Mouse (Mus musculus): ENCODE measurements around the gene Txnrd3. TPM values are rescaled to one million over a fixed set of nuclear protein-coding genes. Genes with fewer than 3 reads are reported as not detected.

Gene Txnrd3
- polyA plus RNA-seq, 1 experiment from 2014 or later, result 8.4 TPM

GRCm38 (mm10) chr6:89628045-89628785 lies 15.6 kb upstream of the Txnrd3 start:
- Histone ChIP-seq H3K4me2 (replicated peaks) (no peak overlapping the region), H3K27ac (replicated peaks) (no peak overlapping the region), H3K4me3 (replicated peaks) (no peak overlapping the region), H3K36me3 (no peaks in the 10 kb centered on the region), H3K9ac (no peak overlapping the region), H3K27me3 (no peaks in the 10 kb centered on the region), H3K4me1 (0 out of 2 replicates have a peak, but pooled peaks cover 5% of the 10 kb centered on the region), H3K9me3 (replicated peaks) (no peaks in the 10 kb centered on the region)
- ATAC-seq (ENCODE audit: insufficient number of reproducible peaks, low FRiP score, low TSS enrichment, low read depth), result no peak
- WGBS, result 61% methylated on average over 8 of the region's 8 CpGs

GRCm38 (mm10) chr6:89631809-89632562 lies 11.8 kb upstream of the Txnrd3 start:
- peak overlapping the region; percentile 38 for H3K4me2 ChIP-seq (replicated peaks)
- no peak overlapping the region for H3K4me3 ChIP-seq (replicated peaks)

GRCm38 (mm10) chr6:89633115-89633514 lies 10.7 kb upstream of the Txnrd3 start:
- ATAC-seq (ENCODE audit: insufficient number of reproducible peaks, low FRiP score, low TSS enrichment, low read depth), result no peak
- Histone ChIP-seq H3K27ac (replicated peaks) (no peak overlapping the region), H3K4me1 (peaks cover 12% of the 10 kb centered on the region; the same call in 1 of the 2 replicates), H3K27me3 (no peaks in the 10 kb centered on the region), H3K36me3 (no peaks in the 10 kb centered on the region), H3K4me3 (replicated peaks) (no peak overlapping the region), H3K4me2 (replicated peaks) (no peak overlapping the region), H3K9me3 (replicated peaks) (no peaks in the 10 kb centered on the region), H3K9ac (no peak overlapping the region)
- 65% methylated on average over 7 of the region's 7 CpGs for WGBS

More at GRCm38 (mm10) chr6:89631809-89632562, 11.8 kb upstream of the Txnrd3 start:
- peak; percentile 67 for ATAC-seq (ENCODE audit: insufficient number of reproducible peaks, low FRiP score, low TSS enrichment, low read depth)
- H3K27ac ChIP-seq (replicated peaks), result no peak overlapping the region
- 11% methylated on average over 10 of the region's 10 CpGs for WGBS
- no peaks in the 10 kb centered on the region for H3K27me3 ChIP-seq
- no peaks in the 10 kb centered on the region for H3K9me3 ChIP-seq (replicated peaks)
- H3K36me3 ChIP-seq, result no peaks in the 10 kb centered on the region
- H3K9ac ChIP-seq, result no peak overlapping the region
- H3K4me1 ChIP-seq, result peaks cover 12% of the 10 kb centered on the region; the same call in 1 of the 2 replicates

- Histone ChIP-seq H3K9ac (no peak overlapping the region), H3K27ac (replicated peaks) (no peak overlapping the region), H3K27me3 (no peaks in the 10 kb centered on the region), H3K4me1 (peaks cover 12% of the 10 kb centered on the region; the same call in 1 of the 2 replicates), H3K36me3 (no peaks in the 10 kb centered on the region), H3K4me3 (replicated peaks) (no peak overlapping the region), H3K9me3 (replicated peaks) (no peaks in the 10 kb centered on the region), H3K4me2 (replicated peaks) (no peak overlapping the region)
- WGBS, result 32% methylated on average over 8 of the region's 8 CpGs
- ATAC-seq (ENCODE audit: insufficient number of reproducible peaks, low FRiP score, low TSS enrichment, low read depth), result no peak
These were observed 9.4 kb upstream of the Txnrd3 start for GRCm38 (mm10) chr6:89634400-89634799.

GRCm38 (mm10) chr6:89637977-89638376 lies 5.8 kb upstream of the Txnrd3 start:
- ATAC-seq (ENCODE audit: insufficient number of reproducible peaks, low FRiP score, low TSS enrichment, low read depth), result no peak
- H3K9ac ChIP-seq, result no peak overlapping the region
- peaks cover 7% of the 10 kb centered on the region; the same call in 1 of the 2 replicates for H3K4me1 ChIP-seq
- WGBS, result 78% methylated on average over 4 of the region's 4 CpGs
- H3K4me3 ChIP-seq (replicated peaks), result no peak overlapping the region
- no peak overlapping the region for H3K27ac ChIP-seq (replicated peaks)
- no peaks in the 10 kb centered on the region for H3K9me3 ChIP-seq (replicated peaks)
- H3K27me3 ChIP-seq, result no peaks in the 10 kb centered on the region
- H3K36me3 ChIP-seq, result no peaks in the 10 kb centered on the region
- H3K4me2 ChIP-seq (replicated peaks), result no peak overlapping the region

- H3K27ac ChIP-seq (replicated peaks), result no peak overlapping the region
- no peak overlapping the region for H3K4me3 ChIP-seq (replicated peaks)
- no peaks in the 10 kb centered on the region for H3K9me3 ChIP-seq (replicated peaks)
These were observed 4.8 kb upstream of the Txnrd3 start for GRCm38 (mm10) chr6:89639025-89639424.

GRCm38 (mm10) chr6:89644271-89645075 lies 685 bp downstream of the Txnrd3 start:
- peak; percentile 94 for ATAC-seq (ENCODE audit: insufficient number of reproducible peaks, low FRiP score, low TSS enrichment, low read depth)
- WGBS, result under 1% methylated on average over 41 of the region's 41 CpGs

More at GRCm38 (mm10) chr6:89639025-89639424, 4.8 kb upstream of the Txnrd3 start:
- H3K36me3 ChIP-seq, result no peaks in the 10 kb centered on the region
- no peak for ATAC-seq (ENCODE audit: insufficient number of reproducible peaks, low FRiP score, low TSS enrichment, low read depth)
- no peak overlapping the region for H3K4me2 ChIP-seq (replicated peaks)
- WGBS, result 29% methylated on average over 2 of the region's 2 CpGs
- H3K9ac ChIP-seq, result no peak overlapping the region
- no peaks in the 10 kb centered on the region for H3K27me3 ChIP-seq
- H3K4me1 ChIP-seq, result peaks cover 10% of the 10 kb centered on the region; the same call in 1 of the 2 replicates

GRCm38 (mm10) chr6:89649897-89650296 lies 6.1 kb downstream of the Txnrd3 start:
- H3K27ac ChIP-seq (replicated peaks), result no peak overlapping the region
- H3K4me3 ChIP-seq (replicated peaks), result no peak overlapping the region
- H3K9ac ChIP-seq, result no peak overlapping the region
- H3K9me3 ChIP-seq (replicated peaks), result no peaks in the 10 kb centered on the region
- WGBS, result 87% methylated on average over 8 of the region's 8 CpGs
- H3K36me3 ChIP-seq, result no peaks in the 10 kb centered on the region
- ATAC-seq (ENCODE audit: insufficient number of reproducible peaks, low FRiP score, low TSS enrichment, low read depth), result no peak
- no peaks in the 10 kb centered on the region for H3K27me3 ChIP-seq
- H3K4me1 ChIP-seq, result no peaks in the 10 kb centered on the region
- H3K4me2 ChIP-seq (replicated peaks), result no peak overlapping the region

More at GRCm38 (mm10) chr6:89644271-89645075, 685 bp downstream of the Txnrd3 start:
- Histone ChIP-seq H3K4me3 (replicated peaks) (peak overlapping the region; percentile 59), H3K9ac (peak overlapping the region; percentile 28), H3K9me3 (replicated peaks) (no peaks in the 10 kb centered on the region), H3K4me1 (0 out of 2 replicates have a peak, but pooled peaks cover 3% of the 10 kb centered on the region), H3K4me2 (replicated peaks) (peak overlapping the region; percentile 80), H3K36me3 (no peaks in the 10 kb centered on the region), H3K27ac (replicated peaks) (peak overlapping the region; percentile 81), H3K27me3 (no peaks in the 10 kb centered on the region)

- Histone ChIP-seq H3K27me3 (no peaks in the 10 kb centered on the region), H3K9ac (no peak overlapping the region), H3K4me1 (no peaks in the 10 kb centered on the region), H3K9me3 (replicated peaks) (no peaks in the 10 kb centered on the region), H3K4me3 (replicated peaks) (no peak overlapping the region), H3K4me2 (replicated peaks) (no peak overlapping the region), H3K27ac (replicated peaks) (no peak overlapping the region), H3K36me3 (no peaks in the 10 kb centered on the region)
- no peak for ATAC-seq (ENCODE audit: insufficient number of reproducible peaks, low FRiP score, low TSS enrichment, low read depth)
These were observed 8.0 kb downstream of the Txnrd3 start for GRCm38 (mm10) chr6:89651770-89652169.

GRCm38 (mm10) chr6:89655011-89655410 lies 11.2 kb downstream of the Txnrd3 start:
- no peak overlapping the region for H3K27ac ChIP-seq (replicated peaks)
- H3K4me3 ChIP-seq (replicated peaks), result no peak overlapping the region
- H3K4me1 ChIP-seq, result no peaks in the 10 kb centered on the region
- no peaks in the 10 kb centered on the region for H3K9me3 ChIP-seq (replicated peaks)
- WGBS, result 86% methylated on average over 3 of the region's 3 CpGs
- no peak for ATAC-seq (ENCODE audit: insufficient number of reproducible peaks, low FRiP score, low TSS enrichment, low read depth)
- no peak overlapping the region for H3K4me2 ChIP-seq (replicated peaks)
- no peaks in the 10 kb centered on the region for H3K27me3 ChIP-seq
- H3K9ac ChIP-seq, result no peak overlapping the region
- no peaks in the 10 kb centered on the region for H3K36me3 ChIP-seq

GRCm38 (mm10) chr6:89658342-89658741 lies 14.6 kb downstream of the Txnrd3 start:
- Histone ChIP-seq H3K36me3 (no peaks in the 10 kb centered on the region; the same call in 1 of the 2 replicates), H3K4me1 (no peaks in the 10 kb centered on the region), H3K9me3 (replicated peaks) (no peaks in the 10 kb centered on the region), H3K27ac (replicated peaks) (no peak overlapping the region), H3K4me2 (replicated peaks) (no peak overlapping the region), H3K4me3 (replicated peaks) (no peak overlapping the region), H3K9ac (no peak overlapping the region), H3K27me3 (no peaks in the 10 kb centered on the region)
- WGBS, result 73% methylated on average over 3 of the region's 3 CpGs
- no peak for ATAC-seq (ENCODE audit: insufficient number of reproducible peaks, low FRiP score, low TSS enrichment, low read depth)

All from embryonic facial prominence, embryonic 15.5 days (tissue).